Mouse (Mus musculus) v-Abl transformed pro-B cells (cell line): ENCODE data around the gene Pxdn.

Experiments
- in situ Hi-C, 2 experiments: fragments of 400-800 bp; cut with MboI; formaldehyde crosslinking; loops; one replicate each; pipeline ENCODE4 v1.15.1; 2025; ENCODE audit not compliant: unreplicated experiment in 2 of 2

Gene Pxdn

DNA sequence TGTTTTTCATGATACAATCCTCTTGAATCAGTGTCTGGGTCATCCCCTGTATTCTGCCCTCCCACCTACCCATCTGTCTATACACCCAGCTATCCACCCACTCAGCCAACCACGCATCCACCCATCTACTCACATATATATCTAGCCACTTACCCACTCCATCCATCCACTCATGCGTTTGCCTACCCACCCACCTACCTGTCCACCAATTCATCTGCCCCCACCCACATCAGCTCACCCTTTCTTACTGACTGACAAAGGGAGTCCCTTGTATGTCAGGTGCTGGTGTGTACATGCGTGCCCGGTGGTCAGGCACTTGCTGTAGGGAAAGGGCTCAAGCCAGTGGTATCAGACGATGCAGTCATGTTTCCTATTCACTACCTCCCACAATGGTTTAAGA, 14.1 kb downstream of the Pxdn start:
- in situ Hi-C loops, result no loop called here

DNA sequence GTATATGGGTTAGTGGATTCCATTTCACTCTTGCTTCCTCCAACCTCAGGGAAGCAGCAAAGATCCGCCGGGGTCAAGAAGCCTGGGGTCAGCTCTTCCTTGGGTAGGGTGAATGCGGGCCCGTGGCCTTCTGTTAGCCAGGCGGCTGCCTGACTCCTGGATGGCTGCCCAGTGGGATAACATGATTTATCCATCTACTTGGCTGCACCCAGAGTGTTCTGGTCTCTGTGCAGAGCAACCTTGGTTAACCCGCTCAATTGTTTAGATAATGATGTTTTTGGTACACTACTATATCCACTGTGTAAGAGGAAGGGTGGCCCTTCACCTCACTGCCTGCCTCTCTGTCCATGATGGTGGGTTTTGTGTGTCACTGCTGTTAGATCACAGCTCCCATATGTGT, 14.7 kb downstream of the Pxdn start:
- in situ Hi-C loops, result no loop called here

DNA sequence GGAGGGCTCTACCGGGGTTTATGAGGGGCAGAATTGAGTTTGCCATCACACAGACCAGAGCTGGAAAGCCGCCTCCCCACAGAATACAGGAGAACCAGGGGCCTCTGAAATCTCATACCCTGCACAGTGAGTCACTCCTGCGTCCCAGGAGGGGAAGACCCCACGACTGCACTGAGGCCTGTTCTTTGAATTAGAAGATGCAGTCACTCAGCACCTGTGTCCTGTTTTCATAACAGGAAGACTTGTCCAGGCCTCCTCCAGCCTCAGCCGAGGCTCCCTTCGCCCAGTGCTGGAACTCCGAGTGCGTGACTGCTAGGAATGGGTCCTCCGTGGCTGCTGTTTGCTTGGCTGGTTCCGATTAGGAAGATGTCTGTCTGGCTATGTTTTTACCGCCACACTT, 16.6 kb downstream of the Pxdn start:
- in situ Hi-C loops, result no loop called here

DNA sequence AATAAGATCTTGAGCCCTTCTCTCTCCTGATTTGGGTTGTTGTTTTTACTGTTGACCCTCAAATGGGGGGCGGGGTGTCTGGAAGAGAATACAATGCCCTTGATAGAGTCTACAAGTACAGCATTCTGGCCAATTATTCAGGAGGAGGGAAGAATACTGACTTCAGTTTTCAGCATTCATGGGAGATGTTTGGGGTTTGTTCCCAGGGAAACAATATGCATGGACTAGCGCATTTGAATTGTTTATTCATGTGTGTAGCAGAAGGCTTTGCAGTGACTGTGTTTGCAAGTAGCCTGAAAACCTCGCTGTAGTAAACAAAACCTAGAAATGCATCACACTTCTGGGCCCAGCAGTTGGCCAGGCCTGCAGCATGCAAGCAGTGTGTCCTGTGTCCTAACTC, 17.1 kb downstream of the Pxdn start:
- in situ Hi-C loops, result no loop called here

DNA sequence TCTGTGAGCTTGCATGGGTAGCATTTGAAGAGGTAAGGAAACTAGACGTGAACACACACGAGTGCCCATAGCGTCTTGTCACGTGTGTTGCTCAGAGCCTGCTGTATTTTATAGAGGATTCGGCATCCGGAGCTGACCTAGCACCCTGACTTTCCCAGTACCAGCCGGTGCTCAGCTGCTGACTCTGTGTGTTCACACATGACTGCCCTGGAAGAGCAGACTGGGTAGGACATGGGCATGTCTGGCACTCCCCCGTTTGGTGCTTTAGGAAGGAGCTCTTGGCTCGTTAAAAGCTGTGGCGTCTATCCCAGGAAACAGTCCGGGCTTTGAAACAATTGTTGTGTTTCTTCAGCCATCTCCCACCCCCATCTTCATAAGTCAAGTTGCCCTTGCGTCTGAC, 19.6 kb downstream of the Pxdn start:
- in situ Hi-C loops, result no loop called here

DNA sequence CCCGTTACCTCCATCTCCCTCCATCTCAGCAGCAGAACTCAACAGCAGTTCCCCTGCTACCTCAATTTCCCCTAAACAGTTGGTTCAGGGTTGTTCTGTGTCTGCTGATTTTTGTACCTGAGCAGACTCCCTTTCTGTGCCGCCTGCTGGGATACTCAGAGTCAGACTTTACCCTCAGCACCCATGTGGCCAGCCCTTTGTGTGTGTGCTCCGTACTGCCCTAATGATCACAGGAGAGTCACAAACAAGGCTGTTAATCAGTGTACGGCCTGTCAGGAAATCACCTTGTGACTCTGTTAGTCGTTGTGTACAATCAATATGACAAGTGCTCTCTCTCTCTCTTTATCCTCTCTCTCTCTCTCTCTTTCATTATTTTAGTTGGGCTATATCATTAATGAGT, 21.2 kb downstream of the Pxdn start:
- in situ Hi-C loops, result no loop called here

DNA sequence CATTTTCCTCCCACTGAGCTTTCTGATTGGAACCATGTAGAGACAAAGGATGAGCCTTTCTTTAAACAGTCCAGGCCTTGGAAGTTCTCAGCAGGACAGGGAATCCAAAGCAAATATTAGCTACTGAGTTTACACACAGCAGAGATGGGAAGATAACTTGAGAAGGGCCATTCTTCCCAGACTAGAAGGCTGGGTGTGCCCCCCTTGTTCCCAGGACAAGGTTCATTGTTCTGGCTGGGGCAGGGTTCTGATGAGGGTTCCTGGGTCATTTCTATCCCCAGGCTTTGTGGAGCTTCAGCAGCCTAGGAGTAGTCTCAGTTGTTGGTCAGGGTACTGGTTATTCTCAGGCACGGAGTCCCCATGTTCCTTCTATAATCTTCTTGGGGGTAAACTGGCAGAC, 23.6 kb downstream of the Pxdn start:
- in situ Hi-C loops, result no loop called here

DNA sequence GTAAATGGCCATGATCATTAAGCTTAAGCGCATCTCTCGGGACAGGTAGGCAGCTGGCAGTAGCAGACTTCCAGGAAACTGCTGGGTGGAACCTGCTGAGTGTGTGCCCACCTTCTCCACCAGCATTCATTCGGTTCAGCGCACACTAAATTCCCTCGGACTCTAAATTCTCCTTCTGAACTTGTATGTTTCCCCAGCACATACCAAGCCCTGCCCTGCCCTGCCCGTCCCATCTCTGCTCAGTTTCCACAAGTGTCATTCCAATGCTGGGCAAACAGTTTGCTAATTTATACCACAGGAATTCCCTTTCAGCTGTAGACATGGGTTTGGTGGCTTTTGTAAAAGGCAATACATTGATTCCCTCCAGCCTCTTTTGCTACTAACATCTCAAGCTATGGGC, 27.6 kb downstream of the Pxdn start:
- in situ Hi-C loops, result no loop called here

DNA sequence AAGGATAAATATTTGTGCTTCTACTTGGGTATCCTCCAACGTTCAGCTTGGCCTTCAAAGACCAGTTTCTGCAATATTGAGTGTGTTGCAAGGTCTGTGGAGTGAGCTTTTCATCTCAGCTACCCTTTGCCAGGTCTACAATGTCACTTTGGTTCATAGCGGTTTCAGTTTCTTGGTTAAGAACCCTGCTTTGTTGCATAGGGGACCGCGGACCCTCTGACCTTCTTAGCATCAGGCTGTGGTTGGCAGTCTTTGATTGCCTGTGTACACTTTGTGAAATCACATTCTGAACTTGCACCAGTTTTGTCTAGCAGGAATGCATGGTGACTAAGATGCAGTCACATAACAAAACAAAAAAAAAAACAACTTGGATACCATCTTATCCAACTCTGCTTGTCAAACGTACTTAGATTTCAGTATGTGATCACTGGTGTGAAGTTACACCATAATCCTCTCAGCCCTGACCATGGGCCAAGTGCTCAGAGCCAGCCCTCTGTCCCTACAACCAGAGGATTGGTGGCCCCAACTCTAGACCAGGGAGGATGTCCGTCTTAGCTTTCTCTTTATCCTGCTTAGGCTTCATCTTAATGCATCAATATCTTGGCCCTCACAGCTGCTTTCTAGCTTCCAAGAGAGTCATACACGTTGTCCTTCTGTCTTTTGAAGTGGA, 34.5 kb downstream of the Pxdn start:
- in situ Hi-C loops, result no loop called here

DNA sequence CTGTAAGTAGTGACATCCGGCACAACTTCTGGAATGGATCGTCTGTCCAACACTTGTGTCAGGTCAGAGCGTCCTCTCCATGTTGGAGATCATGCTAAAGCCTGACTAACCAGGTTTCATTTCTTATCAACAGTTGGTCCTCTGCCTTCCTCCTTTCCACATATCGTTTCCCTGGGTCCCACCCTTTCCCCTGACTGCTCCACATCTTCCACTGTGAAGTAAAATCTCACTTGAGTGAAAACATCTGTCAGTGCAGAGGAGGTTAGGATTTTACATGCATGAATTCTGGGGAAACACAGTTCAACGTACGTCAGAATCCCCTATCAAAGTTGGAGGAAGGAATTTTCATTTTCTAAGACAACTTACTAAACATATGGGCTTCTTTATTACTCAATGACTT, 35.1 kb downstream of the Pxdn start:
- in situ Hi-C loops, result no loop called here

DNA sequence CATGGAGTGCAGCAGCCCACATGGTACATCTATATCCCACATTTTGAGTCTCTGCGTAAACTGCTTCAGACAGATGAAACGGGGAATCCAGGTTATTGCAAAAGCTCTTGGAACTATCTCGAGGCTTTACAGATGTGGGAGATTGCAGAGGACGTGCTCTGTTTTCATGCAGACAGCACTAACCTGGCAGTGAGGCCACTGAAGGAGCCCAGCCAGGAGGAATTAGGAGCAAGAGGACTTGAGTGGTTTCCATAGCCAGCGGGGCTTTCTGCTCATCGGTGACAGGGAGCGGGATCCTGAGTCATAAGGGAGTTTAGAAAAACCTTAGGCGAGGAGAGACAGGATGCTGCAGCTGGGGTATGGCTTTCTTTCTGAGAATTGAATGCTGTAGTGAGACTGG, 42.7 kb downstream of the Pxdn start:
- in situ Hi-C loops, result no loop called here

DNA sequence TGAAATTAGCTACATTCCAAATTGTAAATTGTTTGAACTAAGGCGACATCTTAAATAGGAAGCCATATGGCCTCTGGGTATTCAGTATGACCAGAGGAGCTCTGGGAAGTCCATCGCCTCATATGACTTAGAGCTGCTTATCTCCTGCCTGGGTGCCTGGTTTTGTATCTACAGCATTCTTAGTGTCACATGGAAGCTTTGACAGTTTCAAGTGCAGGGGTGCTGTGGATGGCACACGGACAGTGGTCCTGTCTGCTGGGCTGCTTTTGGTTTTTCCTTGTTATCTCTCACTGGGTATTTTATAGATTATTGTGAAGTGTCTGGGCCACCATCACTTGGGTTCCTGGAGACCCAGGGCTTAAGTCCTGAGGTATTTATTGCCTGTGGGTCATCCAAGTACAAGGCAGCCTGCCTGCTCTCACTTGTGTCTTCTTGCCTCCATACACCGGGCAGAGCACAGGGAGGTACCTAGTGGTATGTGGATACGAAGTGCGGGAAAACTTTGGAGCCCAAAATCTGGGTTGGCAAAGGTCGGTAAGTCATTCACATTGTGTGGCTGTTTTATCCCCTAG, 44.4 kb downstream of the Pxdn start:
- in situ Hi-C loops, result no loop called here

DNA sequence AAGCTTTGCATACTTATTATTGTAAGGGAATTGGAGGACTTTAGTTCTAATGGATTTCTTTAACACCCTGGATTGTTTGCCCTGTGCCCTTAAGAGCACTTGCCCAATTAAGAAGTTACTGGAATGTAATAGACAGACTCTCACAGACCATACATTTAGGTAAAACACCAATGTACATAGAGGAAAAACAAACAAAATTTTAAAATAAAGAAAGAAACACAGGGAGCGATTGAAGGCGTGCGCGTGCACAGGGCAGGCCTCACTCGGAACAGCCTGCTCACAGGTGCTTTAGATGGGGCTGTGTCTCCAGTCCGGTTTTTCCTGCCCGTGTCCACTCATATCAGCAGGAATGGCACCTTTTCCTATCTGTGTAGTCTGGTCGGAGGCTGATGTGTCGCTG, 45.8 kb downstream of the Pxdn start:
- in situ Hi-C loops, result no loop called here

DNA sequence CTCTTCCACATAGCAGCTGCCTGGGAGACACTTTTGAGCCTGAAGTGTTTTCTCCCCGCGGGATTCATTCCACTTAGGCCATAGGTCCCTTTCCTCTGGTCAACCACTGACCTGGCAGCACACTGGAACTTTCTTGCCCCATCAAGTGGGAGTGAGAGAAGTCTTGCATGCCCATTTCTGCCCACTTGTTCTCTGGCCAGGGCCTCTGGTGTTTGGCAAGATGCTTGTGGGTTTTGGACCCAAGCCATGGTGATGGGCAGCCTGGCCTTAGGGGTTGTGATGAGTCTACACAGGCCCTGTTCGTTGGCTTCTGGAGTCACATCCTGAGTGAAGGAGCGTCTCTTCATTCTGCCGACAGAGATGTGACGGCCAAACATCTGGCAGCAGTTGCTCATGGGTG, 47.7 kb downstream of the Pxdn start:
- in situ Hi-C loops, result no loop called here

DNA sequence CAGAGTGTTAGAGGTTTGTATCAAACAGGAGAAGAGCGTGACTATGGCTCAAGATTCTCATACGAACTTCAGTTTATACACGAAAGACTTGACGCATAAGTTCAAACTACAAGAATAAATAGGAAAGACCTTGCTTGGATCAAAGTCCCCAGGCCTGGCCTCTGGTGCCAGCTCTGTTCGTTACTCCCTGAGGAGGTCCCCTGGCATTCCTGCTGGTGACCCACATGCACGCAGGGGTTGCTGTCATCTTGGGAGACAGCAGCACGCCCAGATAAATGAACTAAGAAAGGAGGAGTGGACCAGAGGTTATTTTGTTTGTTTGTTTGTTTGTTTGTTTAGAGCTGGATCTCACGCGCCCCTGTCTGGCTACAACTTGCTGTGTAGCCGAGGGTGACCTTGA, 48.8 kb downstream of the Pxdn start:
- in situ Hi-C loops, result no loop called here

DNA sequence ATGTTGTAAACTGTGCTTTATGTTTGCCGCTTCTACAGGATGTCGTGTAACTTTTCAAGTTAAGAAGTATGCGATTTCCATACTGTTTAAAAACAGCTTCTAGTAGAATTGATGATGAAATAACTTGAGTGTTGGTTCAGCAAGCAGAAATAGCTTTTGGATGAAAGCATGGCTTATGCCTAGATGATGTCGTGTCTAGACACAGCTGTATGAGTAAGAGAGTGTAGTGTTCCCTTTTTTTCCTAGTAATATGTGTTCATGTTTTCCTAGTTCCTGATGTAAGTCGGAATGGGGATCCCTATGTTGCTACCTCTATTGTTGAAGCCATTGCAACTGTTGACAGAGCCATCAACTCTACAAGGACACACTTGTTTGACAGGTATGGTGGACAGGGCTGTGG, 61.5 kb downstream of the Pxdn start:
- in situ Hi-C loops, result no loop called here

DNA sequence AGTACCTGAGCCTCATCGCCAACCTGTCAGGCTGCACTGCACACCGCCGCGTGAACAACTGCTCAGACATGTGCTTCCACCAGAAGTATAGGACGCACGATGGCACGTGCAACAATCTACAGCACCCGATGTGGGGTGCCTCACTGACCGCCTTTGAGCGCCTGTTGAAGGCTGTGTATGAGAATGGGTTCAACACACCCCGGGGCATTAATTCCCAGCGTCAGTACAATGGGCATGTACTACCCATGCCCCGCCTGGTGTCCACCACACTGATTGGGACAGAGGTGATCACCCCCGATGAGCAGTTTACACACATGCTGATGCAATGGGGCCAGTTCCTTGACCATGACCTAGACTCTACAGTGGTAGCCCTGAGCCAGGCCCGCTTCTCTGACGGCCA, 64.5 kb downstream of the Pxdn start:
- in situ Hi-C loops, result no loop called here

DNA sequence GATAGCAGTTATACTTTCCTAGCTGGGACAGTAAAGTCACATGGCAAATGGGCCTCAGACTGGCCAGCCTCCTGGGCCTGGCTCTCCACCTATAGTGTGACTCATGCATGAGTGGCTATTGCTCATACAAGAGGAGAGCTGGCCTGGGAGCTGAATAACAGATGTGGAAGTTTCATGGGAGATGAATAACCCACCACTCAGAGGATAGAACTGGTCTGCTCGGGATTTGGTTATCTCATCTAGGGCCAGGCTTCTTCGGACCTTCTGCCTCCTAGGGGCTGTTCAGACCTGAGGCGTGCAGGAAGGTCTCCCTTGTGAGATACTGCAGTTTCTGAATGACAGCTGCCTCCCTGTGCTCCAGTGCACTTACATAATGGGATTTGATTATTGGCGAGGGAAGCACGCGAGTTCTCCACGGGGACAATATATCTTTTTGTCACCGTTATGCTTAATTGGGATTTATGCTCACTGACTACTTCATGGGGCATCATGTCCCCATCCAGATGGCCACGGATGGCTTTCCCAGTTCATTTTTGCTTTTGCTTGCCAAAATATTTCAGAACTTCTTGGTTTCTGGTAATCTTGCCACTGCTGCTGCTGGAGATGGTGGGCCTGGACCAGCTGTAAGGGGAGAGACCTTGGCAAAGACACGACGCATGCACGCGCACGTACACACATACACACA, 66.4 kb downstream of the Pxdn start:
- in situ Hi-C loops, result no loop called here

DNA sequence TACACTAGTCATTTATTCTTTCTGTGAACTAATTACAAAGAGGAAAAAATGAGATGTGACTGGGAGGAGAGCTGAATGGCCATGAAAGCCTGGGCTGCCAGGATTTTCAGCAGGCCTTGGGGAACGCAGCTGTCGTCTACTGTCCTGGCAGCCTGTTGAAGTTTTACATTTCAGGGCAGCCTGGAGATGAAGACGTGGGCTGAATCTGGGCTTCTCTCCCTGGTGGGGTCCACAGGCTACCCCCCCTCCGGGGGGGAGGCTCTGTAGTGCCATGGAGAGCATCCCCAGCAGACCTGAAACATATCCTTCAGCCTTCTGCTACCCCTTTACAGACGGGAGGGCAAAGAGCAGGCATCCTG, 66.9 kb downstream of the Pxdn start:
- in situ Hi-C loops, result no loop called here

DNA sequence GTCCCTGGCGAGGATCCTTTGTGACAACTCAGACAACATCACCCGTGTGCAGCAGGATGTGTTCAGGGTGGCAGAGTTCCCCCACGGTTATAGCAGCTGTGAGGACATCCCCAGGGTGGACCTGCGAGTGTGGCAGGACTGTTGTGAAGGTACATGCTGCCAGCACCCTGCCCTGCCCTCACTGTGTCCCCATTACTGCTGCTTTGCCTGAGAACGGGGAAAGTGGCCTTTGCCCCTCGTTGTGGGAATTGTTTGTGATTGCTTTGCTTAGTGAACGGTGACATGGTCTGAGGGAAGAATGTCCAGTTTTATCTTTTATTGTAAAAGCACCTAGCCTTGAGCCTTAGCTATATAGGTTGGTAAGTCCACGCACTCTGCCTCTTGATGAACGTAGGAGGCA, 69.2 kb downstream of the Pxdn start:
- in situ Hi-C loops, result no loop called here

DNA sequence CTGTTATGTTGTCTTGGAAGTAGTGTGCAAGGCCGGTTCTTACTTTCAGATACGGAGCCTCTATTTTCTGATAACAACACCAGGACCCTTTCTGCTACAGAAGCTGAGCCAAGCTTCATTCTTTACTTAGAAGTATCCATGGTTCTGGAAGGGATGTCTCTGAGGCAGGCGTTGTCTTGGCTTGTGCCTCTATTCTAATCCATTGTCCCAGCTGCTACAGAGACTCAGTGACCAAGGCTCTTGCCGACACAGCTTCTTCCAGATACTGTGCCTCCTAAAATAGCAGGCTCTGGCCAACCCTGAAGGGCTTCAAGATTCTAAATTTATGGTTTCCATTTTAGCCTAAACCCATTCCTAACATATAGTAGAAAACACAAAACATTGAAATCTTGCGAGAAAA, 71.3 kb downstream of the Pxdn start:
- in situ Hi-C loops, result no loop called here

DNA sequence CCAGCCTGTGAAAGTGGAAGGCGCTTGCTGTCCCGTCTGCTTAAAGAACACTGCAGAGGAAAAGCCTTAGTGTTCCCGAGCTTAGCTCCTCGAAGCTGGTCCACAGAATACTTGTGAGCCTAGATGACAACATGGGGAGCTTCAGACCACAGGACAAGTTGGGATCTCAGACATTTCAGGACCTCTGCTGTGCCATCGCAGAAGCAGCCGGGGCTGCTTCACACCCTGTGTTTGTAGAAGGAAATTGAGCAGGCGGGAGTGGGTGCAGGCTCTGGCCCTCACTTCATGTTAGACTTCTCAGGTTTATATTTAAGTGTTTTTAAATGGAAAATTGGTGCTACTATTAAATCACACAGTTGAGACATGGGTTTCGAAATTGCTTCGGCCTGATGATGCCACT, 78.1 kb downstream of the Pxdn start:
- in situ Hi-C loops, result no loop called here

DNA sequence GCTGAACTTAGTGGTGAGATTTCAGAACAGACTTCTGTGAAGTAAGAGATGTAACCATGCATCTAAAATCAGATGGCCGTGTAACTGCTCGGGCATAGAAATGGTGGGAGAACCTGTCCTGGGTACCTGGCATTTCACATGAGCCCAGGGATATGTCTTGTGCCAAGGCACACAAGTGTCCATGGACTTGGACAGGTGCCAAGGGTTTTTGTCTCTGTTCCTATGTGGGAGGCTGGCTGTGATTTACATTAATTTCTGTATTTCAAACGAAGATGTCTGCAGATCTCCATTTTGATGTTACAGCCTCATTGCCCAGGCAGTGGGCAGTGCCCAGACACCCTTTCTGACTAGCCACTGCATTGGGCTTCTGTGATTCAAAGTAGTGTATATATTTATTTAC, 79.7 kb downstream of the Pxdn start:
- in situ Hi-C loops, result no loop called here
